In the genomic region with DNA sequence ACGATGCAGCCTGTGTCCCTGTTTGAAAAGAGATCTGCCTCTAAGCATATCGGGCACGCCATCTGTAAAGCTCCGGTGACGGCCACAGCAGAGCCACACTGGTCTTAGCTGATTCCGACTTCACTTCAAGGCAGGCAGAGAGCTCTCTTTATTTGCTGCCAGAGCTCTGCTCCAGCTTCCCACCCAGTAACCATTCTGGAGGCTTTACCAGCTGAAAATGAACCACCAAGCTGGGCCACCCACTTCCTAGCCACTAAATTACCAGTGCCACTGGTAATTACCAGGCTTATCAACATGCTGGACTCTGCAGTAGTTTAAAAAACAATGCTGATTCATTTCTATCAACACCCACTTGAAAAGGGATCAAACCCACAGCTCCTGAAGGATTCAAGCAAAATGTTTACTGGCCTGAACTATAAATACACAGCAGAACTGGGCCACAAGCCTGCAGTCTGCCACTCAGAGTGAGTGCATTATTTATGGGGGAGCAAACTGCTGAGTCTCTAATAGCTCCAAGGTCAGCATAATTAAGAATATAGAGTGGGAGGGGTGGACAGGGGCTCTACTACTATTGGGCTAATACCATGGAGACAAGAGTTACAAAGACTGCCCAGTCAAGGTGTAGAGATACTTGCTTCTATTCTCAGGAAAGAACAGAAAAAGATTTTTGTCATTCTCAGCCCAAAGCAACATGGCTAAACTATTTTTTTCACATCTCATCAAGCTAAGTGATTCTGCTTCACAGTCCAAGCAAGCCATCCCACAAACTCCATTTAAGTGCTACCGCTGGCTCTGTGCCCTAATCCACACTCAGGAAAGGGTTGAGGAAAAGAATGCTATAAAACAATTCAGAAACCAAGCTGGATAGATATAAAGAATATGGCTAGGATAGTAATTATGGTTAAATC, we compare ENCODE assay signal across 9 mouse cellular contexts.
DNase-seq lines count a peak whose midpoint lies in the region; ATAC-seq and TF ChIP-seq lines count a peak whose summit lies in the region.
"Had no signal": no experiment of that assay in that cellular context is flagged by ENCODE, and none has a peak within 500 bp of the region (broad histone marks: within the 10 kb centered on the region; RNA-seq: fewer than 3 reads in every experiment).

No protein-coding gene starts in this region.

- H3K4me1 ChIP-seq in stomach, embryonic 15.5 days: no peaks in the 10 kb centered on the region
- H3K4me1 ChIP-seq in stomach, postnatal 0 days (replicated peaks; ENCODE audit: control insufficient read depth, insufficient read depth): no peaks in the 10 kb centered on the region

- WGBS in stomach, embryonic 15.5 days: 85% methylated on average over 7 of the region's 7 CpGs
- 81% methylated on average over 7 of the region's 7 CpGs for WGBS in stomach, postnatal 0 days

- H3K9ac ChIP-seq in stomach, embryonic 15.5 days: no peak overlapping the region
- H3K9ac ChIP-seq in stomach, postnatal 0 days (ENCODE audit: low read length): no peak overlapping the region
- H3K9ac ChIP-seq: liver, embryonic 15.5 days had no signal

- H3K4me2 ChIP-seq in stomach, embryonic 15.5 days: no peak overlapping the region
- H3K4me2 ChIP-seq in stomach, postnatal 0 days (replicated peaks; ENCODE audit: low read depth): no peak overlapping the region
- H3K4me2 ChIP-seq: liver, embryonic 15.5 days had no signal

- ATAC-seq in frontal cortex, adult (ENCODE audit: low TSS enrichment): peak; percentile 87
- ATAC-seq in stomach, embryonic 15.5 days (ENCODE audit: insufficient read depth, low FRiP score, low read depth): peak; percentile 27; the same call in 1 of the 2 replicates
- no peak for ATAC-seq in stomach, postnatal 0 days (ENCODE audit: low FRiP score, low TSS enrichment)

- H3K4me3 ChIP-seq in stomach, embryonic 15.5 days (replicated peaks): no peak overlapping the region
- H3K4me3 ChIP-seq in stomach, postnatal 0 days (ENCODE audit: low read depth, low read length): no peak overlapping the region
- H3K4me3 ChIP-seq: liver, embryonic 15.5 days had no signal

- no peak for DNase-seq in frontal cortex, postnatal 10 days (ENCODE audit: low spot score in 2 of 2)
- no peak for DNase-seq in stomach, postnatal 0 days (ENCODE audit: low spot score)
- peak; percentile 37 to 52 for DNase-seq in left cerebral cortex, postnatal 36 days (ENCODE audit: low spot score in 2 of 2)
- peak; percentile 70 for DNase-seq in telencephalon, adult 2 months (ENCODE audit: low read depth, low spot score)
- no peak for DNase-seq in ovary, postnatal 10 days (ENCODE audit: low spot score)
- no peak for DNase-seq in embryo, embryonic 10 days (ENCODE audit: low spot score)

- H3K9me3 ChIP-seq in stomach, embryonic 15.5 days: no peaks in the 10 kb centered on the region
- H3K9me3 ChIP-seq in stomach, postnatal 0 days (ENCODE audit: control insufficient read depth, low read length): no peaks in the 10 kb centered on the region
- H3K9me3 ChIP-seq: liver, embryonic 15.5 days had no signal

- no peak overlapping the region for H3K27ac ChIP-seq in stomach, embryonic 15.5 days
- H3K27ac ChIP-seq in stomach, postnatal 0 days (replicated peaks): no peak overlapping the region
- H3K27ac ChIP-seq: liver, embryonic 15.5 days had no signal

- no peak for TF ChIP-seq CTCF in stomach, postnatal 0 days (IDR thresholded peaks at IDR 0.05; ENCODE audit: low read depth)

- TF ChIP-seq EP300 in stomach, postnatal 0 days (optimal IDR thresholded peaks at IDR 0.05): no peak

- intact Hi-C loops in left cerebral cortex, postnatal 36 days (cut with DNase I): no loop called here

- peaks cover 13% of the 10 kb centered on the region; the same call in 1 of the 2 replicates for H3K36me3 ChIP-seq in stomach, embryonic 15.5 days
- 0 out of 2 replicates have a peak, but pooled peaks cover 2% of the 10 kb centered on the region for H3K36me3 ChIP-seq in stomach, postnatal 0 days (ENCODE audit: control insufficient read depth, insufficient read depth, low read length)

- no peaks in the 10 kb centered on the region for H3K27me3 ChIP-seq in stomach, embryonic 15.5 days (replicated peaks)
- no peaks in the 10 kb centered on the region for H3K27me3 ChIP-seq in stomach, postnatal 0 days (ENCODE audit: control insufficient read depth, insufficient read depth, low read length)
- H3K27me3 ChIP-seq: liver, embryonic 15.5 days had no signal

Comparison
In these comparisons a context has a peak if more than half of its experiments do, and no peak if none do; other contexts are left out.
1. DNase-seq: peak in left cerebral cortex, postnatal 36 days (2 of 2) and telencephalon, adult 2 months (single experiment); none in frontal cortex, postnatal 10 days (0 of 2), stomach, postnatal 0 days (single experiment), ovary, postnatal 10 days (single experiment) and embryo, embryonic 10 days (single experiment).